Mouse (Mus musculus) left cerebral cortex, adult 18-20 months (tissue): ENCODE measurements around the gene Sntb2. TPM values are rescaled to one million over a fixed set of nuclear protein-coding genes. Genes with fewer than 3 reads are reported as not detected.
A peak's percentile ranks its signal among the peaks of the same experiment; 100 is the strongest.
"Not testable (repeated sequence)": the region's sequence is repeated elsewhere in the genome, so short reads cannot be mapped to it uniquely, and the experiment has no call there.

Experiments used
- DNase-seq, 2 experiments: peaks; one replicate each; pipeline ENCODE4 v3.0.0; 2021 to 2022; ENCODE audit warnings: low spot score in 2 of 2, mixed read lengths in 1 of 2
- total RNA-seq, 2 experiments: library from RNA; stranded (reverse); gene quantifications; 2 replicates each; pipeline ENCODE4 v1.2.3; 2021

Gene Sntb2
- total RNA-seq, 2 experiments from 2014 or later, result 20.8 to 21.3 TPM

- DNase-seq, result no peak
Measured at GRCm38 (mm10) chr8:106964573-106964972, 29.0 kb downstream of the Sntb2 start.

DNA sequence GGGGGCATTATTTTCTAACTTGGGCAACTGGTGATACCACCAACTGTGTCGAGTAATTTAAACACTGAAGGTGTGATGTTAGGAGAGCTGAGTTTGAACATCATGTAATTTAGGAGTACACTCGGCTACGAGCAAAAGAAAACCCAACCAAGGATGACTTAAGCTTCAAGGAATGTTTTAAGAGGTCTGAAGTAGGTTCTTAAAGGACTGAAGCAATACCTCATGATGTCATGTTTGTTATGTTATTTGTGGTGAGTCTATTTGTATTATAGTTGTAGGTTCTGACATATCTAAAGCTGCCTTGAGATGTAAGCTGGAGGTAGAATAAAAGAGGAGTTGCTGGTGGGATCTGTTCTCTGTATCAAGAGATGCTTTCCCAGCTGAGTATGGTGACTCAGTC is 34.4 kb downstream of the Sntb2 start:
- no peak for DNase-seq

- no peak for DNase-seq
Measured at GRCm38 (mm10) chr8:106971916-106972315, 36.4 kb downstream of the Sntb2 start.

- no peak for DNase-seq
Measured at GRCm38 (mm10) chr8:106972538-106973264, 37.2 kb downstream of the Sntb2 start.

DNA sequence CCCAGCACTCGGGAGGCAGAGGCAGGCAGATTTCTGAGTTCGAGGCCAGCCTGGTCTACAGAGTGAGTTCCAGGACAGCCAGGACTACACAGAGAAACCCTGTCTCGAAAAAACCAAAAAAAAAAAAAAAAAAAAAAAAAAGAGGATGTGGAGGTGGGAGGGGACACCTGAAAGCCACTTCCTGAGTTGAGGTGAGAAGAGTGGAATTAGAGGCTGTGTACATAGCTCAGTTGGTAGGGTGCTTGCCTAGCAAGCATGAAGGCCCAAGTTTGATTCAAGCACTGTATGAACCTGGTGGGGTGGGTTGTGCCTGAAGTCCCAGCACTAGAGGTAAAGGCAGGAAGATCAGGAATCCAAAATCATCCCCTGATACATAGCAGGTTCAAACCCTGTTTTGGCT is 38.0 kb downstream of the Sntb2 start:
- DNase-seq, result not testable (repeated sequence)

- DNase-seq, result no peak
Measured at GRCm38 (mm10) chr8:106974754-106975153, 39.2 kb downstream of the Sntb2 start.

DNA sequence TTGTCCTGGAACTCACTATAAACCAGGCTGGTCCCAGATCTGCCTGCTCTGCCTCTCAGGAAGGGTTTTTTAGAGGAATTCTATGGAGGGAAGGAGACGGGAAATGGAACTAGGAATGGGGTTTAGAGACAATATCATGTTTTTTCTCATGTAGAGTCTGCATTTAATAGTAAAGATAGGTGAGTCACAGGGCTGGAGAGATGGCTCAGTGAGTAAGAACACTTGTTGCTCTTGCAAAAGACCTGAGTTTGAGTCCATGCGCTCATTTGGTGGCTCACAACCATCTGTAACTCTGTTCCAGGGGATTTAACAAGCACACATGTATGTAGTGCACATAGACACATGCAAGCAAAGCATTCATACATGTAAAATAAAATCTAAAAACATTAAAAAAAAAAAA is 40.2 kb downstream of the Sntb2 start:
- no peak for DNase-seq

- DNase-seq, result no peak
Measured at GRCm38 (mm10) chr8:106976436-106976835, 40.9 kb downstream of the Sntb2 start.

- DNase-seq, result no peak
Measured at GRCm38 (mm10) chr8:106978755-106979251, 43.3 kb downstream of the Sntb2 start.

GRCm38 (mm10) chr8:106985404-106985821 is 49.9 kb downstream of the Sntb2 start:
- DNase-seq, result no peak

- no peak for DNase-seq
Measured at GRCm38 (mm10) chr8:106985951-106986350, 50.4 kb downstream of the Sntb2 start.

GRCm38 (mm10) chr8:106987557-106987956 is 52.0 kb downstream of the Sntb2 start:
- DNase-seq, result no peak

DNA sequence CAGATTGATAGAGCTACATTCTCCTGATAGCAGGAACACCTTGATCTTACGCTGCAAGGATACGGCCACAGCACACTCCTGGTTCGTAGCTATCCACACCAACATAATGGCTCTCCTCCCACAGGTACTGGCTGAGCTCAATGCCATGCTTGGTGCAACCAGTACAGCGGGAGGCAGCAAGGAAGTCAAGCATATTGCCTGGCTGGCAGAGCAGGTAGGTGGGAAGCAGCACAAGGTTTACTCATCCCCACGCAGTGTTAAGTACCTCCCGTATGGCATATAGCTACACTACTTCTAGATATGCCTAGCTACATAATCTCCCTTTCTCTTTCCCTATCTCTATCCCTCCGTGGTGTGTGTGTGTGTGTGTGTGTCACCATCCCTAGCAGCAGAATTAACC is 55.8 kb downstream of the Sntb2 start:
- peak; percentile 21 to 34 for DNase-seq

GRCm38 (mm10) chr8:106996339-106996738 is 60.8 kb downstream of the Sntb2 start:
- not testable (repeated sequence) for DNase-seq

DNA sequence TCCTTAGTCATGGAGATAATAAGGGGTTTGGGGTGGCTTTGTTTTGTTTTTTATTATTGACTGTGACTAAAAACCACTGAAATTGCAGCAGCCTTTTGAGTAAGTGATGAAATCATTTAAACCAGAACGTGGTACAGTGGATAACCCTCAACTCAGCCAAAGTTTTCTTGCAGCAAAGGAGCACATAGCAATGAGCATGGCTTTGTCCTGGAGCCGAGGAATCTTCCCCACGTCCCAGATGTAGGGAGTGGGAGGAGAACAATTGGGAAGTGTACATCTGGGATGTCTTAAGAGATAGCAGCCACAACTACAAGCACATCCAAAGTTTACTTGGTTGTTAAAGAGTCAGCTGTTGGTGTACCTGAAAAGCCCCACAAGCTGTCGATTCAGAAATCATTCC is 61.9 kb downstream of the Sntb2 start:
- DNase-seq, result no peak

DNA sequence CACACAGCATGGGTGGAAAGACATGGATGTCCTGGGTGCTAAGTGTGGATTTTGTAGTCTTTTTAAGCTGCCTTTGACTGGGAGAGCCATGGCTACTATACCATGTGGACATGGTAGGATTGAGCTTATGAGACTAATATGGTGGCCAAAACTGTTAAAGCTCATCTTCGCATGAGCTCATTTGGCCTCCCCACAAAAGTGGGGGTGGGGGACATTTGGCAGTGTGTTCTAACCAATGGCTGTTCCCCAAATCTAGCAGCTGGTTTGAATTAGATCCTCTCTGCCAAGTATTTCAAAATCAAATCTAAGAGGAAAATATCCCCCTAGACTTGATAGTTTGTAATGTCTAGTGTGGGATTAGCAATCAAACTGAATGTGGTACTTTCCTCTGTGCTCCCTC is 63.5 kb downstream of the Sntb2 start:
- DNase-seq, result no peak

- DNase-seq, result peak; percentile 89 to 92
Measured at GRCm38 (mm10) chr8:107002532-107002931, 67.0 kb downstream of the Sntb2 start.

GRCm38 (mm10) chr8:107007795-107008194 is 72.2 kb downstream of the Sntb2 start:
- peak; percentile 12 to 30 for DNase-seq

- no peak for DNase-seq
Measured at GRCm38 (mm10) chr8:107012666-107013065, 77.1 kb downstream of the Sntb2 start.

DNA sequence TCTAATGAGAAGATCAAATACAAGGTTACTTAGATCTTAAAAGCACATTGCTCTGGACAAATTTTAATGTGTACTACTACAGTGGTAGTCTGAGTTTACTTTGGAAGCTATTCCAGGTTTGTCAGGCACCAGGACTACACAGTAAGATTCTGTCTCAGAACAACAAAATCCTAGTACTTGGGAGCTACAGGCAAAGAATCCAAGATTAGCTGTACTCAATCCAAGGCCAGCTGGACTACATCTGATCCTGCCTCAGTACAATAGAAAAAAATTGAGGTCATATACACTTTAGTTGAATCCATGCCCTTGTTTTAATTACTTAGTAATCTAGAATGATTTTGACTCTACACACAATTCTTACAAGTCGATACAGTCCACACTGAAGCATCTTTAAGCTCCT is 79.4 kb downstream of the Sntb2 start:
- no peak for DNase-seq

DNA sequence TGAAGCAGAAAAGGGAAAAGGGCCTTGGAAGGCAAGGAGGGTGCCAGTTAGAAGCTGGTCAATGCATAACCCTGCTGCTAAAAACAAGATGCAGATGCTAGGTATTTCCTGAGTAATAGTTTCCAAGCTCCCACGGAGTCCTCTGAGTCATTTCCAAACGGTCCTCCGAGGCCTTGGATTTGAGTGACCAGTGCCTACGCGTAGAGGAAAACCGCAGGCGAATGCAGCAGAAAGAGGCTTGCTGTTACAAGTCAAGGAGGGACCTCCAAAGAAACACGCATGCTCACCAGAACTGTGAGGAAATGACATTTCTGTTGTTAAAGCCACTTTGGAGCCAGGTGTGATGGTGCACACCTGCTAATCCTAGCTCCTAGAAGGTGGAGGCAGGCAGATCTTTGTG is 87.9 kb downstream of the Sntb2 start:
- DNase-seq, result no peak

- no peak for DNase-seq
Measured at GRCm38 (mm10) chr8:107029310-107029709, 93.8 kb downstream of the Sntb2 start.

DNA sequence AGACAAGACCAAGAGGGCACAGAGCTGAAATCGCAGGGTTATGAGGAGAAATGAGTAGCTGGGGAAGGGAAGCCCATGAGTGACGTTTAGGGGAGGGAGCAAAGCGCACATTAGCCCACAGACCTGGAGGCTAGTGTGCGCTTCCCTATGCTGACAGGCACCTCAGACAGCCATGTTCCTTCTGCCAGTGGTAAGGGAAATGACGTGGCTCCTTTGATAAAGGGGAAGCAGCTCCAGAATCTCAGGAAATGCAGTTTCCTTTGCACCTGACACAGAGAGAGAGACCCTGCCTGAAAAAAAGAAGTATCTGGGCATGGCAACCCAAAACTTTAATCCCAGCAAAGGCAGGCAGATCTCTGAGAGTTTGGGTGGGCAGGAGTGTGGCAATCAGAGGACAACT is 94.5 kb downstream of the Sntb2 start:
- no peak for DNase-seq
